20 mouse cellular contexts compared by ENCODE assay signal in the genomic region with DNA sequence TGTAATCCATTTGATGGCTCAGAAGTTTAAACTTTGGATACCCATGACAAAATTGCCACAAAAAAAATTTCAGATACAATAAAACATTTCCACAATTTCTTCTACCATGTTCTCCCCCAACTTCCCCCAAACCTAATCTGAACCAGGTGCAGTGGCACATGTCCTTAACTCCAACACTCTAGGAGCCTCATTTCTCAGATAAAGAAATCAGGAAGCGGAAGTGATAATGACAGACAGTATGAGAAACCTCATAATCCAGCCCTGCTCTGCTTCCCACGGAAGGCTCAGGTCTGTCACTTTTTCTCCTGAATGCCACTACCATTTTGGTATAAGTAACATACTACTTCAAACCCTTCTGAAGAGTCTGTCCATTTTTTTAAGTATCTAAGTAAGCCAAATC. TPM values are rescaled to one million over a fixed set of nuclear protein-coding genes. Genes with fewer than 3 reads are reported as not detected.
DNase-seq lines count a peak whose midpoint lies in the region; ATAC-seq lines count a peak whose summit lies in the region.
"Had no signal": no experiment of that assay in that cellular context is flagged by ENCODE, and none has a peak within 500 bp of the region (broad histone marks: within the 10 kb centered on the region; RNA-seq: fewer than 3 reads in every experiment).

No protein-coding gene starts in this region.

- no peak overlapping the region for H3K9ac ChIP-seq in forebrain, embryonic 11.5 days (ENCODE audit: low read length)
- H3K9ac ChIP-seq in forebrain, embryonic 12.5 days: no peak overlapping the region
- H3K9ac ChIP-seq in liver, embryonic 11.5 days (ENCODE audit: low read depth, low read length): no peak overlapping the region
- no peak overlapping the region; the same call in 1 of the 2 replicates for H3K9ac ChIP-seq in liver, embryonic 13.5 days
- H3K9ac ChIP-seq: embryonic facial prominence, embryonic 13.5 days; heart, embryonic 13.5 days; hindbrain, embryonic 13.5 days had no signal

- no peak overlapping the region for H3K27ac ChIP-seq in forebrain, embryonic 11.5 days (ENCODE audit: low read depth, low read length)
- H3K27ac ChIP-seq in forebrain, embryonic 12.5 days: no peak overlapping the region
- no peak overlapping the region for H3K27ac ChIP-seq in liver, embryonic 11.5 days (ENCODE audit: low read depth, low read length)
- H3K27ac ChIP-seq in liver, embryonic 13.5 days: no peak overlapping the region
- H3K27ac ChIP-seq in limb, embryonic 10.5 days: no peak overlapping the region
- H3K27ac ChIP-seq: embryonic facial prominence, embryonic 13.5 days; heart, embryonic 13.5 days; hindbrain, embryonic 13.5 days; hindbrain, postnatal 0 days had no signal

- no peaks in the 10 kb centered on the region for H3K9me3 ChIP-seq in forebrain, embryonic 11.5 days (ENCODE audit: control insufficient read depth, low read length)
- H3K9me3 ChIP-seq in forebrain, embryonic 12.5 days: no peaks in the 10 kb centered on the region
- no peaks in the 10 kb centered on the region for H3K9me3 ChIP-seq in liver, embryonic 11.5 days (ENCODE audit: control insufficient read depth, low read length)
- no peaks in the 10 kb centered on the region for H3K9me3 ChIP-seq in liver, embryonic 13.5 days (replicated peaks)
- H3K9me3 ChIP-seq in limb, embryonic 10.5 days (replicated peaks): no peaks in the 10 kb centered on the region
- H3K9me3 ChIP-seq: embryonic facial prominence, embryonic 13.5 days; heart, embryonic 13.5 days; hindbrain, embryonic 13.5 days had no signal

- no peaks in the 10 kb centered on the region for H3K36me3 ChIP-seq in forebrain, embryonic 11.5 days (ENCODE audit: control insufficient read depth, insufficient read depth, low read length)
- H3K36me3 ChIP-seq in forebrain, embryonic 12.5 days (replicated peaks): no peaks in the 10 kb centered on the region
- H3K36me3 ChIP-seq in liver, embryonic 11.5 days (ENCODE audit: control insufficient read depth, insufficient read depth, low read length): no peaks in the 10 kb centered on the region
- H3K36me3 ChIP-seq in liver, embryonic 13.5 days: 0 out of 2 replicates have a peak, but pooled peaks cover 3% of the 10 kb centered on the region
- no peaks in the 10 kb centered on the region for H3K36me3 ChIP-seq in limb, embryonic 10.5 days
- H3K36me3 ChIP-seq: embryonic facial prominence, embryonic 13.5 days; heart, embryonic 13.5 days; hindbrain, embryonic 13.5 days had no signal

- 0 out of 2 replicates have a peak, but pooled peaks have one; percentile 53 for ATAC-seq in forebrain, embryonic 11.5 days (replicated peaks; ENCODE audit: low FRiP score)
- ATAC-seq in forebrain, embryonic 12.5 days (ENCODE audit: low FRiP score): no peak
- 0 out of 2 replicates have a peak, but pooled peaks have one; percentile 36 for ATAC-seq in liver, embryonic 11.5 days (replicated peaks; ENCODE audit: low FRiP score)
- 0 out of 2 replicates have a peak, but pooled peaks have one; percentile 30 for ATAC-seq in liver, embryonic 13.5 days (ENCODE audit: low read depth)
- ATAC-seq: CD4-positive, CD25-positive, alpha-beta regulatory T cell, adult 4 months; forebrain, embryonic 14.5 days; hindbrain, postnatal 0 days had no signal

- H3K27me3 ChIP-seq in forebrain, embryonic 11.5 days (ENCODE audit: control insufficient read depth, insufficient read depth, low read length): no peaks in the 10 kb centered on the region
- no peaks in the 10 kb centered on the region for H3K27me3 ChIP-seq in forebrain, embryonic 12.5 days
- H3K27me3 ChIP-seq in liver, embryonic 11.5 days (replicated peaks; ENCODE audit: control insufficient read depth, insufficient read depth, low read length): no peaks in the 10 kb centered on the region
- H3K27me3 ChIP-seq in liver, embryonic 13.5 days: no peaks in the 10 kb centered on the region
- no peaks in the 10 kb centered on the region for H3K27me3 ChIP-seq in limb, embryonic 10.5 days (ENCODE audit: low read depth, poor library complexity, severe bottlenecking)
- H3K27me3 ChIP-seq: embryonic facial prominence, embryonic 13.5 days; heart, embryonic 13.5 days; hindbrain, embryonic 13.5 days had no signal

- H3K4me3 ChIP-seq in forebrain, embryonic 11.5 days (ENCODE audit: low read depth, low read length): no peak overlapping the region
- no peak overlapping the region for H3K4me3 ChIP-seq in forebrain, embryonic 12.5 days (replicated peaks)
- no peak overlapping the region for H3K4me3 ChIP-seq in liver, embryonic 11.5 days (ENCODE audit: low read depth, low read length)
- no peak overlapping the region for H3K4me3 ChIP-seq in liver, embryonic 13.5 days (replicated peaks)
- H3K4me3 ChIP-seq in limb, embryonic 10.5 days: no peak overlapping the region
- H3K4me3 ChIP-seq: embryonic facial prominence, embryonic 13.5 days; heart, embryonic 13.5 days; hindbrain, embryonic 13.5 days had no signal

- 46% methylated on average over 2 of the region's 2 CpGs for WGBS in forebrain, embryonic 11.5 days
- 49% methylated on average over 2 of the region's 2 CpGs for WGBS in forebrain, embryonic 12.5 days
- WGBS in liver, embryonic 11.5 days: 32% methylated on average over 2 of the region's 2 CpGs
- 19% methylated on average over 2 of the region's 2 CpGs for WGBS in liver, embryonic 13.5 days (ENCODE audit: insufficient replicate concordance)
- 70% methylated on average over 2 of the region's 2 CpGs for WGBS in limb, embryonic 10.5 days

- no peak overlapping the region for H3K4me2 ChIP-seq in forebrain, embryonic 11.5 days (ENCODE audit: low read depth, low read length, severe bottlenecking)
- no peak overlapping the region for H3K4me2 ChIP-seq in forebrain, embryonic 12.5 days
- no peak overlapping the region for H3K4me2 ChIP-seq in liver, embryonic 11.5 days
- no peak overlapping the region for H3K4me2 ChIP-seq in liver, embryonic 13.5 days
- H3K4me2 ChIP-seq: embryonic facial prominence, embryonic 13.5 days; heart, embryonic 13.5 days; hindbrain, embryonic 13.5 days had no signal

- no peaks in the 10 kb centered on the region for H3K4me1 ChIP-seq in forebrain, embryonic 11.5 days (replicated peaks; ENCODE audit: control insufficient read depth, insufficient read depth, low read length)
- peaks cover 2% of the 10 kb centered on the region; the same call in 1 of the 2 replicates for H3K4me1 ChIP-seq in forebrain, embryonic 12.5 days
- H3K4me1 ChIP-seq in liver, embryonic 11.5 days (replicated peaks; ENCODE audit: control insufficient read depth, insufficient read depth, low read length): peaks cover 39% of the 10 kb centered on the region
- peaks cover 63% of the 10 kb centered on the region for H3K4me1 ChIP-seq in liver, embryonic 13.5 days (replicated peaks)
- H3K4me1 ChIP-seq in limb, embryonic 10.5 days: peaks cover 5% of the 10 kb centered on the region
- H3K4me1 ChIP-seq: embryonic facial prominence, embryonic 13.5 days; hindbrain, embryonic 13.5 days had no signal

- no peak for DNase-seq in forebrain, embryonic 11.5 days (ENCODE audit: low spot score)
- no peak for DNase-seq in liver, embryonic 11.5 days (ENCODE audit: low spot score)
- DNase-seq in liver: no peak
- DNase-seq in liver, embryonic 13.5 days: no peak
- peak; percentile 26 for DNase-seq in retina, embryonic 14.5 days (ENCODE audit: low spot score)
- no peak for DNase-seq in limb, embryonic 10.5 days (ENCODE audit: low spot score)
- no peak for DNase-seq in right cerebral cortex, postnatal 4 days
- DNase-seq: adrenal gland, adult 2 months; adrenal gland, postnatal 25 days; B cell, adult 2 months; cerebellum, adult 18-20 months; cerebellum, adult 9-11 months; cerebellum, postnatal 36 days had no signal

RNA-seq across cellular contexts. Expression of gene Clcn3, which starts 19.2 kb away (rescaled TPM):
- polyA plus RNA-seq in forebrain, embryonic 11.5 days (2014; fragmentation: Nextera tagmentation; extraction: Ambion mirVana): 39.3 and 44.4 TPM in 2 replicates
- 53.4 and 53.7 TPM in 2 replicates for polyA plus RNA-seq in forebrain, embryonic 12.5 days (2016; fragmentation: Nextera tagmentation; extraction: Ambion mirVana)
- polyA plus RNA-seq in liver, embryonic 11.5 days (2014; fragmentation: Nextera tagmentation; extraction: Ambion mirVana): 42.9 and 43.8 TPM in 2 replicates
- polyA plus RNA-seq in liver, embryonic 13.5 days (2015; fragmentation: Nextera tagmentation; extraction: Ambion mirVana): 35.8 and 41.3 TPM in 2 replicates
- 10.9 and 11.8 TPM in 2 replicates for polyA plus RNA-seq in limb, embryonic 10.5 days (2016; fragmentation: Nextera tagmentation; extraction: Ambion mirVana)

RNA-seq across cellular contexts. Expression of gene Nek1, which starts 29.1 kb away (rescaled TPM):
- polyA plus RNA-seq in forebrain, embryonic 11.5 days (2014; fragmentation: Nextera tagmentation; extraction: Ambion mirVana): 20.5 and 23.3 TPM in 2 replicates
- polyA plus RNA-seq in forebrain, embryonic 12.5 days (2016; fragmentation: Nextera tagmentation; extraction: Ambion mirVana): 22.3 and 23.8 TPM in 2 replicates
- 14.1 and 17.1 TPM in 2 replicates for polyA plus RNA-seq in liver, embryonic 11.5 days (2014; fragmentation: Nextera tagmentation; extraction: Ambion mirVana)
- polyA plus RNA-seq in liver, embryonic 13.5 days (2015; fragmentation: Nextera tagmentation; extraction: Ambion mirVana): 9.2 and 11.9 TPM in 2 replicates
- 14.7 and 18.3 TPM in 2 replicates for polyA plus RNA-seq in limb, embryonic 10.5 days (2016; fragmentation: Nextera tagmentation; extraction: Ambion mirVana)
